In the genomic region with DNA sequence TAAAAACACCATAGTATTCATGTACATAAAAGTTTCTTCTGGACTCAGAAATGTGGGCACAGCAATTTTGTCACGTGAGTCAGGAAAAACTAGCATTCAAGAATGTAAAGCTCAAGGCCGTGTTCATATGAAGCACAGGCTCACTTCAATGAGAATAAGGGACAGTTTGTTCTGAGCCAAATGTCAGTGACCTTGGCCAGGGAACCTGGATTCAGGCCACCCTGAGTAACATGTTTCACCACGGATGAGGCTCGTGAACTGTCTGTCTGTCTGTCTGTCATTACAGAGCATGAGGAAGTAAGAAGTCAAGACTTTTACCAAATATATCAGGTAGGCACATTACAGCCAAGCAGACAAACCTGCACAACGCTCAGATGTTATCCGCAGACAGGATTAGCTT, we compare ENCODE assay signal across 29 mouse cellular contexts.
DNase-seq lines count a peak whose midpoint lies in the region; ATAC-seq and TF ChIP-seq lines count a peak whose summit lies in the region.
"Had no signal": no experiment of that assay in that cellular context is flagged by ENCODE, and none has a peak within 500 bp of the region (broad histone marks: within the 10 kb centered on the region; RNA-seq: fewer than 3 reads in every experiment).

No protein-coding gene starts in this region.

- no peak for TF ChIP-seq CTCF in kidney, adult 2 months (conservative IDR thresholded peaks at IDR 0.05; ENCODE audit: insufficient read depth, insufficient read length, low read depth, low read length)

- H3K27ac ChIP-seq in kidney, adult 2 months (ENCODE audit: insufficient read depth, low read depth, low read length): no peak overlapping the region
- H3K27ac ChIP-seq in hindbrain, embryonic 11.5 days (ENCODE audit: low read depth, low read length): no peak overlapping the region
- H3K27ac ChIP-seq: embryonic facial prominence, embryonic 10.5 days; embryonic facial prominence, embryonic 13.5 days; forebrain, embryonic 12.5 days; forebrain, embryonic 15.5 days; heart, embryonic 15.5 days; hindbrain, embryonic 10.5 days; hindbrain, embryonic 14.5 days had no signal

- WGBS in kidney, adult 2 months: 88% methylated on average over 6 of the region's 6 CpGs
- WGBS in hindbrain, embryonic 11.5 days: 91% methylated on average over 6 of the region's 6 CpGs

- no peaks in the 10 kb centered on the region for H3K4me1 ChIP-seq in kidney, adult 2 months (ENCODE audit: control insufficient read depth, insufficient read depth, low read length)
- no peaks in the 10 kb centered on the region for H3K4me1 ChIP-seq in hindbrain, embryonic 11.5 days (replicated peaks; ENCODE audit: control insufficient read depth, insufficient read depth, low read length)
- H3K4me1 ChIP-seq: embryonic facial prominence, embryonic 10.5 days; embryonic facial prominence, embryonic 13.5 days; forebrain, embryonic 15.5 days; heart, embryonic 12.5 days; heart, embryonic 15.5 days; hindbrain, embryonic 10.5 days had no signal

- no peaks in the 10 kb centered on the region for H3K27me3 ChIP-seq in kidney, adult 2 months (replicated peaks; ENCODE audit: control insufficient read depth, insufficient read depth, low read length)
- H3K27me3 ChIP-seq in hindbrain, embryonic 11.5 days (ENCODE audit: control insufficient read depth, insufficient read depth, low read length): no peaks in the 10 kb centered on the region
- H3K27me3 ChIP-seq: CH12.LX; embryonic facial prominence, embryonic 13.5 days; forebrain, embryonic 12.5 days; forebrain, embryonic 15.5 days; heart, embryonic 12.5 days; heart, embryonic 15.5 days; Patski had no signal

- no peaks in the 10 kb centered on the region for H3K9me3 ChIP-seq in hindbrain, embryonic 11.5 days (ENCODE audit: control insufficient read depth, low read length)
- H3K9me3 ChIP-seq: embryonic facial prominence, embryonic 10.5 days; embryonic facial prominence, embryonic 13.5 days; forebrain, embryonic 12.5 days; forebrain, embryonic 15.5 days; heart, embryonic 12.5 days; heart, embryonic 15.5 days; hindbrain, embryonic 10.5 days had no signal

- peak; percentile 1 for DNase-seq in kidney, postnatal 14 days
- DNase-seq in kidney, adult 2 months: no peak
- DNase-seq in testis, postnatal 14 days (ENCODE audit: low spot score): peak; percentile 29
- DNase-seq in testis, postnatal 10 days (ENCODE audit: low spot score): no peak
- peak; percentile 71 for DNase-seq in adrenal gland, postnatal 10 days
- DNase-seq in adrenal gland, postnatal 36 days: peak; percentile 60 to 79
- no peak for DNase-seq in lung, postnatal 36 days
- DNase-seq in hindbrain, embryonic 11.5 days (ENCODE audit: low spot score): no peak
- DNase-seq: cerebellum, adult 11-12 months; cerebellum, adult 8-10 months; cerebellum, postnatal 10 days; cerebellum, postnatal 36 days; embryo, embryonic 11 days; gastrocnemius, postnatal 25 days; heart, adult 18-20 months; heart, postnatal 10 days; heart, postnatal 36 days had no signal

- no peak overlapping the region for H3K9ac ChIP-seq in hindbrain, embryonic 11.5 days (ENCODE audit: low read depth, low read length)
- H3K9ac ChIP-seq: embryonic facial prominence, embryonic 13.5 days; forebrain, embryonic 12.5 days; forebrain, embryonic 15.5 days; heart, embryonic 12.5 days; heart, embryonic 15.5 days; hindbrain, embryonic 14.5 days had no signal

- no peak overlapping the region for H3K4me3 ChIP-seq in kidney, adult 2 months (ENCODE audit: insufficient read depth, low read depth, low read length)
- no peak overlapping the region for H3K4me3 ChIP-seq in hindbrain, embryonic 11.5 days (ENCODE audit: low read depth, low read length)
- H3K4me3 ChIP-seq: embryonic facial prominence, embryonic 10.5 days; embryonic facial prominence, embryonic 13.5 days; erythroblast, embryonic 14.5 days; forebrain, embryonic 12.5 days; forebrain, embryonic 15.5 days; heart, embryonic 12.5 days; heart, embryonic 15.5 days; hindbrain, embryonic 10.5 days had no signal

- H3K4me2 ChIP-seq in hindbrain, embryonic 11.5 days (replicated peaks; ENCODE audit: low read depth, low read length): no peak overlapping the region
- H3K4me2 ChIP-seq: embryonic facial prominence, embryonic 13.5 days; forebrain, embryonic 12.5 days; forebrain, embryonic 15.5 days; heart, embryonic 12.5 days; heart, embryonic 15.5 days; hindbrain, embryonic 14.5 days had no signal

- no peak for ATAC-seq in hindbrain, embryonic 11.5 days (ENCODE audit: low FRiP score)
- ATAC-seq: forebrain, embryonic 15.5 days; Patski had no signal

- TF ChIP-seq POLR2A in kidney, adult 2 months (IDR thresholded peaks at IDR 0.05; ENCODE audit: low read depth, low read length): no peak

- no peaks in the 10 kb centered on the region for H3K36me3 ChIP-seq in kidney, adult 2 months (ENCODE audit: control insufficient read depth, insufficient read depth, low read length)
- H3K36me3 ChIP-seq in hindbrain, embryonic 11.5 days (ENCODE audit: control insufficient read depth, insufficient read depth, low read length): no peaks in the 10 kb centered on the region
- H3K36me3 ChIP-seq: embryonic facial prominence, embryonic 10.5 days; embryonic facial prominence, embryonic 13.5 days; forebrain, embryonic 12.5 days; forebrain, embryonic 15.5 days; G1E; heart, embryonic 12.5 days; heart, embryonic 15.5 days; hindbrain, embryonic 10.5 days had no signal

Comparison
In these comparisons a context has a peak if more than half of its experiments do, and no peak if none do; other contexts are left out.
1. DNase-seq: peak in kidney, postnatal 14 days (single experiment), testis, postnatal 14 days (single experiment), adrenal gland, postnatal 10 days (single experiment) and adrenal gland, postnatal 36 days (2 of 2); none in kidney, adult 2 months (single experiment), testis, postnatal 10 days (single experiment), lung, postnatal 36 days (single experiment) and hindbrain, embryonic 11.5 days (single experiment).